Mouse (Mus musculus) granulocyte monocyte progenitor cell, adult 5-6 weeks (primary cell): ENCODE measurements around the gene Arhgap44. TPM values are rescaled to one million over a fixed set of nuclear protein-coding genes. Genes with fewer than 3 reads are reported as not detected.

Experiments used
- ATAC-seq: replicated peaks from 2 replicates; pipeline ENCODE4 v1.8.0; 2016; ENCODE audit warnings: mild to moderate bottlenecking, moderate TSS enrichment, inconsistent platforms; ENCODE audit not compliant: poor library complexity, severe bottlenecking
- total RNA-seq, 2 experiments: library from RNA; stranded (forward) in 1 of 2; stranded (reverse) in 1 of 2; fragments of 200-712, 200-1000 nt in 1 of 2; fragments of >200 nt in 1 of 2; fragmentation: Nextera tagmentation in 1 of 2; gene quantifications; 2 replicates each; pipeline ENCODE4 v1.2.3; 2014 to 2017

Gene Arhgap44
- total RNA-seq, 2 experiments from 2014 or later, result not detected

DNA sequence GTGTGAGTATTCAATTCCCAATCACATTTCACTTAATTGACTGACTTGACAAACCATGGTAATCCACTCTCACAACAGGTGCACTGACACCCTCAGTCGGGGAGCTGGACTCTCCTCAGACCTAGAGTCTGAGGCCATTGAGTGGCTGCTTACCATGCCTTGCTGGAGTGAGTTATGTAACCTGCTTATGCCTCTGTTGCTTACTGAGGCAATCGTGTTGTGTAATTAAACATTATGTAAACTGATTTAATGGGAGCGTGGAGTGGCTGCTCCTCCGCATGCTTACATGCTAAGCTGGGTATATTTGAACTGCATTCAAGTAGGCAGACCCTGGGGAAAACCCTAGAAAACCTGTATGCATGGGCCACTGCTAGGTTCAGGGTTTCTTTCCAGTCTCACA is 142.0 kb downstream of the Arhgap44 start:
- no peak for ATAC-seq

DNA sequence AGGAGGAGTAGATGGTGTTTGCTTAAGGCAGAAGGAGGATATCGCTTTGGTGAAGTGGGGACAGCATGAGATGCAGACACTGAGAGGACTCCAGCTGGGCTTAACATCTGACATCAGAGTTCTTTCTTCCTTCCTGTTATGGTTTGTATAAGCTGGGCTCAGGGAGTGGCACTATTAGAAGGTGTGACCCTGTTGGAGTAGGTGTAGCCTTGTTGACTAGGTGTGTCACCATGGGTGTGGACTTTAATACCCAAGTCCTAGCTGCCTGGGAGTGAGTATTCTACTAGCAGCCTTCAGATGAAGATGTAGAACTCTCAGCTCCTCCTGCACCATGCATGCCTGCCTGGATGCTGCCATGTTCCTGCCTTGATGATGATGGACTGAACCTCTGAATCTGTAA is 146.0 kb downstream of the Arhgap44 start:
- ATAC-seq, result no peak

DNA sequence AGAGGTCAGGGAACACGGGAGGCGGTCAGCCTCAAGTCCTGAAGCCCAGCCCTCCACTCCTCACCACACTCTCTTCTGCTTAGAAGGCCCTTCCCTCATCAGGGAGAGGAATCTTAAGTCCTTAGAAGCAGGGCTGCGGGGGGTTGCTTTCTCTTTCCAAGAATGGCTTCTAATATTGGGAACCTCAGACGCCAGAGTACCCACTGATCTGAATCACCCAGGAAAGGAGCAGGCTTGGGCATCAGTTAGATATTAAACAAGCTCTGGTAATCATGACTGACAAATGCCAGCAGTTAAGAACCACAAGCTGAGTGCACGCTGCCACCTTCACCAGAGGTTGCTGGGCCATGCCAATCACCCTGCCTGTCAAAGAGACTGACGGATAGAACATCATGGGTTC is 148.9 kb downstream of the Arhgap44 start:
- ATAC-seq, result no peak

DNA sequence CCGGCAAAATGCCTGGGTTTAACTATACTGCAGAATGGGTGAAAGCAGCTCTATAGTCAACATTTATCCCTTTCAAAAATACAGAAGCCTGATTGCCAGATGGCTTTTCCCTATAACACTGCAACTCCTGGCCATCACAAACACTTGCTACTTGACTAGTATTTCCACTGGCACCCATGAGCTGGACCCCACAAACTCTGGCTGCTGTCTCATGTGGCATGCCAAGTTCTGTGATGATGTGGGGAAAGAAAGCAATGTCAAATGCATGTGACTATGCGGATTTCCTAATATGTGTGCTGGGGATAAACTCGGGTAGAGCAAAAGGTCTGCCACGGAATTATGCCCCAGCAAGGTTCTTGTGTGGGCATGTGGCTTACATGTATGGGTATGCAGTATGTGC is 156.7 kb downstream of the Arhgap44 start:
- ATAC-seq, result no peak

DNA sequence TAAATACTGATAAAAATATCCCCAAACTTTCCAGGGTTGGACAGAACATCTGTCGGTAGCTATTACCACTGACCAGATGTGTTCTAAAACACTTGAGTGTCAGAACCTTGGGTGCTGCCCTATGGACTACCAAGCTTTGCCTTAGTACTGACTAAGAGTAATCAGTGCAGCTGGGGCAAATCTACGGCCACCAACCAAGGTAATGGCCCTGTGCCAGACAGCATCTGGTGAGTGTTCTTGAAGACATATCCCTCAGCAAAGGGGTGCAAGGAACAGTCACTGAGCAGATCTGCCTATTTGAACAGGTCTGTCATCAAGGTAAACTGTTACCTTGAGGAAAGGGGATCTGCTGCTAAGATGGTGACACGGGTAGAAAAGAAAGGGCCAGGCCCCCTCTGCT is 157.9 kb downstream of the Arhgap44 start:
- no peak for ATAC-seq

DNA sequence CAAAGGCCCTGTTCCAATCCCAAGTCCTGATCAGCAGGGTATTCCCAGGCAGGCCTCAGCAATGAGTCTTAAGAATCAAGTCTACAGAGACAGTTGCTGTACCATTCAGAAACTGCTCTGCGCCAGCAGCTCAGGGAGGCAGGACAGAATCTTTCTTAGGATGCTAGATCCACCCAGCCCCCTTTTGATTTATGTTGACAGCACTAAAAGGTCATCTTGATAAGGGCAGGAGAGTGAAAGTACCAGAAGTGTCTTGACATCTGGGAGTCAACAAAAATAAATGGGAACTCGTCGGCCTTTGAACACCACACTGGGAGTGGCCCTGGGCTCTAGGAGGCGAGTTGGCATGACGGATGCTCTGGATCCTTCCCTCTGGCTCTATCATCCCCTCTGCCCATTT is 159.2 kb downstream of the Arhgap44 start:
- ATAC-seq, result no peak

DNA sequence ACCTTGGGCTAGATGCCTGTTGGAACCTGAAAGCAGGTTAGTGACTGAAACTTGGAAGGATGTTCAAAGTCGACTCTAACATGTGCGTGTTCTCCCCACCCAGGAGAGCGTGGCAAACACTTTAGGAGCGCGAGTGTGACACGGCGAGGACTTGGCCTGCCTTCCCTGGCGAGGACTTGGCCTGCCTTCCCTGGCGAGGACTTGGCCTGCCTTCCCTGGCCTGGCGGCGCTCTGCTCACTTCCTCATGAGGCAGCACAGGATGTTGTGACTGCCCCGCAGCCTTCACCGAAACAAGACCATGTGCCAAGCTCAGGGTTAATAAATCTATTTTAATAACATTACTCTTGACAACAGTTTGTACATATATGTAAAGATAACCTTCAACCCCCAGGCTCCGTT is 161.0 kb downstream of the Arhgap44 start:
- ATAC-seq, result no peak

DNA sequence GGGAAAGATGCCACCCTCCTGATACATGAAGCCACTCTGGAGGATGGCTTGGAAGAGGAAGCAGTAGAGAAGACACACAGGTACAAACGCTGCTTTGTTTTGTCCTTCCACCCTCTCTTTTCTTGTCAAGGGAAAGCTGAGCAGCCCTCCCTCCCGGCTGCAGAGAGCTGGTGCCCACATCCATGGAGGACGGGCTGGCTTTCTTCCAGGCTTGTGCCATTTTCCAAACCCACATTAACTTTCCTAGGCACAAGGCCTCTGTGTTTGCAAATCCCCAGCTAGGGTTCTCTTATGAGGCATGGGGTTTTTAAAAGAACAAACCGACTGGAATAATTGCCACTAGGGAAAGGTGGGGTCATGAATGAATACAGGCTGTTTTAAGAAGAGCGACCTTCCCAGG is 163.1 kb downstream of the Arhgap44 start:
- ATAC-seq, result no peak

DNA sequence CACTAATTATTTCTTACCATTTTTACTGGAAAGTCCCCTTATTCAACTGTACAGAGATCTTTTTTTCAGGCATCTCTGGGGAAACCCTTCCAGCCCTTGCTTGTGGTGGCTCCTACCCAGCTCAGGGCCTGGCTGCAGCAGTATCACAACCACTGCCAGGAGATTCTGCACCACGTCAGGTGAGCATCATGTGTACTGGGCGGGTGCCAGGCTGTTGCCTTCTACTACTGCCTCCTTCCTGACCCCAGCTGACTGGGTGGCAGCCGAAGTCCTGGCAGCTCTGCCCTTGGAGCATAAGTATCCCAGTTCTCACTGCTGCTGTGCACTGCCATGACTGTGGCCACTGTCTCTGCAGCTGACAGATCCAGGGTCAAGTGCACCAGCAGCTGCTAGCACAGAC is 164.3 kb downstream of the Arhgap44 start:
- ATAC-seq, result no peak

DNA sequence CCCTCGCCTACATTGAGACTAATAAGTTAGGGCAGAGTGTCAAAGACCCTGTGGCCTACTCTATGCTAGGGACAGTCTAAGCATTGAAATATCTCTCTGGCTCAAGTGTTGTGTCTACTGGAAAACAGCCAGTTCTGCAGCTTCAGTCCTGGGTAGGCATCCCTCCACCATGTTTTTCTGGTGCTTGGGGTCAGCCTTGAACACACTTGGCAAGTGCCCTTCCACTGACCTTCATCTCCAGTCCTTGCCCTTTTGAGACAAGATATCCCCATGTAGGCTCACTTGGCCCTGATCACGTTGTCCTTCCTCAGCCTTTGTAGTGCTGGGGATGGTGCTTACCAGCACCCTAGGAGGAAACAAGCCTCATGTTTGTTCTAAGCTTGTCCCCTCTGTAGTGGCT is 174.2 kb downstream of the Arhgap44 start:
- ATAC-seq, result no peak

DNA sequence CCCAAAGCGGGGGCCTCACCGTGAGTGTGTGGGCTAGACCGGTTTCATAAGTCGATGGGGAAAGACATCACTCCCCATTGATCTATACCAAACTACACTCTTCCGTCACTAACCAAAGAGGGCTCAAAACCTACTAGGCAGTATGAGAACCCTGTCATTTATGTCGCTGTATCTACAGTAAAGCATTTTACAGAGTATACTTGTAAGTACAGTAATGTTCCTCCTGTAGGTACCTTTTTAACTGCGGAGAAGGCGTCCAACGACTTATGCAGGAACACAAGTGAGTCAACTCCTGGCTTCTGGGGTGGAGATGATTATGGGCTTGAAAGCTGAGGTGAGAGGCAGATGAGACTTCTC is 183.3 kb downstream of the Arhgap44 start:
- ATAC-seq, result no peak; the same call in 1 of the 2 replicates

DNA sequence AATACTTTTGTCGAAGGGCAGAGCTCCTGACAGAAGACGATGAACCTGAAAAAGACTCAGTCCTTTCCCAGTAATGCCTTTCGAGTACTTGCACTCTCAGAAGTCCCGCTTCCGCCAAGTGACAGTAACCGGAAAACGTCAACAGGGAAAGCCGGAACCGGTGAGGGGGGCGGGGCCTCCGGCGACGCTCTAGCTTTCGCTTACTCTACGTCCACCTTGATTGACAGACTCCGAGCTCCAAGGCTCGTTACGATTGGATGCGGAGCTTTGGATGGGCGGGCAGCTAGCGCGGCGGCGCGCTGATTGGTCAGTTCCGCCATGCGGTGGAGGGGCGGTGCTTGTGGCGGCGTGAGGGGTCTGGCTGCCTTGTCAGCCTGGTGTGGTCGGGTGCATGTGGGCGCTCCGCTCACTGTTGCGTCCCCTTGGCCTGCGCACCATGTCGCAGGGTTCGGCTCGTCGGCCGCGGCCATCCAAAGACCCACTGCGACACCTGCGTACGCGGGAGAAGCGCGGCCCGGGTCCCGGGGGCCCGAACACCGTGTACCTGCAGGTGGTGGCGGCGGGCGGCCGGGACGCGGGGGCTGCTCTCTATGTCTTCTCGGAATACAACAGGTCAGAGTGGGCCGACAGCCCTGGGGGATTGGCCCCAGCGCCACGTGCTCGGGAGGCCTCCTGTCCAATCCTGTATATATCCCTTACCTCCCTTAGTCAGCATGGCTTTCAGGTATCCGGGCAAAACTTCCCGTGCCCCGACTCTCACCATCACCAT is 183.9 kb downstream of the Arhgap44 start, which contains the start of gene Elac2:
TSS of gene Elac2 (plus strand) at position 319 of the 769 bp plus-strand sequence.
- peak; percentile 98 for ATAC-seq

DNA sequence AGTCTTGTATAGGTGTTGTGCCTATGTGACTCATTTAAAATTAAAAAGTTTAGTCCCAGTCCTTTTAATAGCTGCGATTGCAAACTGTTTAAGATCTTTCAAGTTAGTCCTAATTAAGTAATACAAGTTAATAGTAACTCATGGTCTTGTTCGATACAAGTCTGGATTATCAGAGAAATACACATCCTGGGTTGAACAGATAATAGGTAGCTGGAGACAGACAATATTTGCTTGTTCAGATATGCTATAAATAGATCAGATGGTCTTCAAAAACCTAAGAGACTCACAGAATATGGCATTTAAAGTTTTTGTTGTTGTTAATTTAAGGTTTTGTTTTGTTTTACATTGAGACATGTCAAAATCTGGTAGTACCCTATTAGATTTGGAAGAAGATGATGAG is 190.3 kb downstream of the Arhgap44 start:
- no peak for ATAC-seq

DNA sequence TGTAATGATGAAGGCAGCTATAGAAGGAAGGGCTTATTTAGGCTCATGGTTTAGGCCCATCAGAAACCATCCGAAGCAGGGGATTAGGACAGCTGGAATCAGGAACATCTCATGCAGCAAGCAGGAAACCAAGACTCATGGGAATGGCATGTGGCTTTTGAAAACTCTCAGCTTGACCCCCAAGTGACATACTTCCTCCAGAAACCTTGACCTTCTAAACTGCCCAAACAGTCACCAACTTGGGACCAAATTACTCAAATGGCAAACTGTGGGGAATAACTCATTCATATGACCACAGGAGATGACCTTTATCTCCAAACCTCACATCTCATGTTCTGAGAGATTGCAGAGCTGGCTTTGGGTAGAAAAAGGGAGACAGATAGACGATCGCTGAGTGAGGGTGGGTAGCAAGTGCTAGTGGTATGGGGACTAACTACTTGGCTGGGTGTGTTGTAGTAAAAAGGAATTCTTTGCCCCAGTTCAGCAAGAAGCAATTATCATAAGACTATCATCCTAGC is 191.2 kb downstream of the Arhgap44 start:
- no peak for ATAC-seq

DNA sequence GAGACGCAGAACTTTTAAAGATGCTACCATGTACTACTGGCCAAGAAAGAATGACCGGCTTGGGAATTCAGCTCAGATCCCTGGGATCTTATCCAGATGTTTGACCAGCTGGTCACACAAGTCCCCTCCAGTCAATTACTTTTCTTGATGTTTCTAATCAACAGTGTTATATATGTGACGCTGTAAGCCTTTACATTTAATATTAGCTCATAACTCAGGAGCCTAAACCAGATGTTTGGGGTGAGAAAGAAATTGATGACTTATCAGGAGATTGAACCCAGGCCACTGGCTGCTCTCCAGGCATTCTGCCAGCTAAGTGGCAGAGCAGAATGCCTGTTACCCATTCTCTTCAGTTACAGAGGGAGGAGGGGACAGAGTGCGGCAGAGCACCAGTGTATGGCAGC is 193.8 kb downstream of the Arhgap44 start:
- ATAC-seq, result no peak

DNA sequence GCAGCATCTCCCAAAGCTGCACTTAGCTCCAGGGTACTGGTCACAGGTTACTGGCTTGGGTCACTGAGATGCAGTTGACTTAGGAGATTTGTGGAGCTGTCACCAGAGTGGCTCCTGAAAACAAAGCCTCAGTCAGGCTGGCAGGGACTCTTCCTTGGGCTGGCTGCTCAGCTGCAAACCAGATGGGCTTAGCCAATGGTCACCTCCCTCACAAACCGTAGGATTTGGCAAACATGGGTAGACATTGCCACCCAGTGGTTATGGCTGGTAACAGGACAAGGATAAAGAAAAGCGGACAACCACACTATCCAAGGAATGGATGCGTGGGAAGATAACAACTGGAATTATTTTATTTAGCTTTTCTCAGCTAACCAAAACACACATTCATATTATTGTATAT is 194.3 kb downstream of the Arhgap44 start:
- ATAC-seq, result peak; percentile 93

DNA sequence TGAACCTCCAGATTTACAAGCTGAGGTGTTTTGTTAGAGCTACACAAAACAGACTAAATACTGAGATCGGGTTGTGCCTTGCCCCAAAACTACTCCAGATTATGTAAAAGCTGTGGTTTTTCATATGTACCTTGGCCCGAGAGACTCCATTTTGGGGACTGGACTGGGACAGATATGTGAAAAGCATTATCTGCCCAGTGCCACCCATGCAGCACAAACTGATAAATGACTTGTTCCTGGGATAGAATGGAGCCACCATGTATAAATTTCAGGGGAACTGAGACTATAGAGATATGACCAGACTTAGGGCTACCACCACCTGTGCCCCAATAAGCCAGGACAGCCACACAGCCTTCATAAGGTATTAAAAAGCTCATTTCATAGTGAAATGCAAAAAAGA is 200.1 kb downstream of the Arhgap44 start:
- no peak for ATAC-seq

DNA sequence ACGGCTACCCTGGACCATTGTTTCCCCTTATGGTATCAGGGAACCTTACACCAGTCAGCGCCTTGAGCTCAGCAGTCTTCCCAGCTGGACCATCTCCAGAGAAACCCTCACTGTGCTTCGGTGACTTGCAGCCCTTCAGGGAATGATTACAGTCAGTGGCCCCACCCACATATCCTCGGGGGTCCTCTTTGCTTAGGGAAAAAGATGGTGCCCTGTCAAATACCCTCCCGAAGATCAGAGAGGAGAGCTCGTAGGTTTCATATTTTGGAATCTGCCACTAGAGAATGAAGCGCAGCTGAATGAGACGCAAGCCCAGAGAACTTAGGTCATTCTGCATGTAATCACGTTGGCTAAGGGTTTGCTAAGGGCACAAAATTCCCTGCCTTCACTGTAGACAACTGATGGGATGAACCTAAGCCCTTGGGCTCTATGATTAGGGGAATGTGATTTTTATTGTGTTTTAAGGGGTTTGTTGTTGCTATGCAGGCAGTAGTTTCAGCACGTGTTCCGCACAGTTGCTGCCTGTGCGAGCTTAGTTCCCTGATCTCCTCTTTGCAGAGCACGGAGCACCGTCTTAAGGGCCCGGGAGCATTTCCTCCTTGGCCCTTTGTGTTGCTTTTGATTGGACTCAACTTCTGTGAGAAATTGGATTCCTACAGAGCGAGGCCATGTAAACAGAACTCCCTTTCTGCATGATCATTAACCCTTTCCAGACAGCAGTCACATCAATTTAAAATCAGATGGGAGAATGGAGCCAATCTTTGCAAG is 205.6 kb downstream of the Arhgap44 start:
- no peak for ATAC-seq
